Mouse (Mus musculus) G1E (cell line): ENCODE measurements at regions not wholly inside any gene's neighbourhood (a gene's known extent, or its start where the extent isn't known, plus 50 kb on each side); places are given as distances from the start of the nearest gene placed in this dataset.
A peak's percentile ranks its signal among the peaks of the same experiment; 100 is the strongest.

Source experiments
- ATAC-seq: 2 replicates; pipeline ENCODE4 v1.8.0; 2016; ENCODE audit warnings: mild to moderate bottlenecking; ENCODE audit not compliant: insufficient number of reproducible peaks, poor library complexity, low FRiP score, severe bottlenecking; ENCODE audit errors: extremely low read depth
- DNase-seq: peaks from one replicate; pipeline ENCODE4 v3.0.0; 2012; ENCODE audit warnings: low spot score
- H3K27me3 ChIP-seq: 2 replicates; pipeline ENCODE4 v1.6.1; 2012; ENCODE audit warnings: mild to moderate bottlenecking, low read length, inconsistent platforms; ENCODE audit not compliant: insufficient read depth
- H3K36me3 ChIP-seq: replicated peaks from 2 replicates; pipeline ENCODE3; 2012; ENCODE audit warnings: mild to moderate bottlenecking, inconsistent platforms
- H3K4me1 ChIP-seq: 2 replicates; pipeline ENCODE4 v1.6.1; 2012; ENCODE audit warnings: low read depth, low read length, inconsistent platforms, mixed read lengths; ENCODE audit not compliant: insufficient read depth
- H3K4me3 ChIP-seq: 2 replicates; pipeline ENCODE4 v1.5.1; 2012; ENCODE audit warnings: low read depth, mild to moderate bottlenecking, inconsistent platforms, low read length, moderate library complexity, mixed read lengths
- H3K9me3 ChIP-seq: replicated peaks from 2 replicates; pipeline ENCODE4 v1.6.1; 2012; ENCODE audit warnings: inconsistent platforms
- CTCF ChIP-seq: IDR thresholded peaks from 2 replicates; pipeline ENCODE4 v1.5.1; 2012; ENCODE audit warnings: low read depth, low read length, inconsistent platforms, mixed read lengths
- GATA1 ChIP-seq: IDR thresholded peaks from 2 replicates; pipeline ENCODE4 v1.6.1; 2012; ENCODE audit warnings: borderline replicate concordance, low read length, inconsistent platforms, mixed read lengths
- GATA2 ChIP-seq: IDR thresholded peaks from 2 replicates; pipeline ENCODE4 v1.6.1; 2012; ENCODE audit warnings: low read depth, low read length, inconsistent platforms, borderline replicate concordance
- POLR2AphosphoS5 ChIP-seq: IDR thresholded peaks from 2 replicates; pipeline ENCODE4 v1.6.1; 2012; ENCODE audit warnings: low read depth, low read length, inconsistent platforms; ENCODE audit not compliant: insufficient replicate concordance
- TAL1 ChIP-seq: conservative IDR thresholded peaks from 2 replicates; pipeline ENCODE4 v1.6.1; 2012; ENCODE audit warnings: low read depth, low read length, inconsistent platforms, mixed read lengths

- H3K36me3 ChIP-seq = no peaks in the 10 kb centered on the region
- no peaks in the 10 kb centered on the region for H3K9me3 ChIP-seq
- H3K27me3 ChIP-seq = peaks cover 14% of the 10 kb centered on the region
- TF ChIP-seq POLR2AphosphoS5 (no peak), CTCF (no peak), GATA2 (no peak), GATA1 (no peak), TAL1 (no peak)
- H3K4me3 ChIP-seq = peak overlapping the region; percentile 5; the same call in 1 of the 2 replicates
- no peak for ATAC-seq
- DNase-seq = no peak
- peaks cover 50% of the 10 kb centered on the region for H3K4me1 ChIP-seq
Observed at GRCm38 (mm10) chr11:84722658-84723201, 96.6 kb downstream of the Mrm1 start.

- H3K4me3 ChIP-seq = no peak overlapping the region
- no peak; the same call in 1 of the 2 replicates for ATAC-seq
- H3K27me3 ChIP-seq = peaks cover 10% of the 10 kb centered on the region
- peak; percentile 36 for DNase-seq
- no peaks in the 10 kb centered on the region for H3K9me3 ChIP-seq
- peaks cover 50% of the 10 kb centered on the region for H3K4me1 ChIP-seq
- TF ChIP-seq GATA1 (no peak), GATA2 (no peak), TAL1 (no peak), CTCF (peak; percentile 60; the same call in 1 of the 2 replicates)
- H3K36me3 ChIP-seq = no peaks in the 10 kb centered on the region
Observed at GRCm38 (mm10) chr11:84721979-84722378, 97.3 kb downstream of the Mrm1 start.

- no peaks in the 10 kb centered on the region for H3K9me3 ChIP-seq
- DNase-seq = no peak
- H3K4me3 ChIP-seq = no peak overlapping the region
- H3K4me1 ChIP-seq = peaks cover 52% of the 10 kb centered on the region
- H3K36me3 ChIP-seq = no peaks in the 10 kb centered on the region
- no peak for ATAC-seq
- TF ChIP-seq TAL1 (no peak), GATA1 (no peak), GATA2 (no peak), POLR2AphosphoS5 (no peak), CTCF (no peak)
- peaks cover 10% of the 10 kb centered on the region for H3K27me3 ChIP-seq
Observed at GRCm38 (mm10) chr11:84721150-84721549, 98.2 kb downstream of the Mrm1 start.

GRCm38 (mm10) chr11:84719781-84720180, 99.5 kb downstream of the Mrm1 start:
- Histone ChIP-seq H3K27me3 (peaks cover 10% of the 10 kb centered on the region), H3K4me1 (peaks cover 46% of the 10 kb centered on the region), H3K36me3 (no peaks in the 10 kb centered on the region), H3K4me3 (no peak overlapping the region), H3K9me3 (no peaks in the 10 kb centered on the region)
- DNase-seq = no peak
- TF ChIP-seq GATA2 = no peak
- TF ChIP-seq POLR2AphosphoS5 = no peak
- no peak for TF ChIP-seq GATA1
- no peak for TF ChIP-seq CTCF
- no peak for TF ChIP-seq TAL1
- no peak for ATAC-seq

DNA sequence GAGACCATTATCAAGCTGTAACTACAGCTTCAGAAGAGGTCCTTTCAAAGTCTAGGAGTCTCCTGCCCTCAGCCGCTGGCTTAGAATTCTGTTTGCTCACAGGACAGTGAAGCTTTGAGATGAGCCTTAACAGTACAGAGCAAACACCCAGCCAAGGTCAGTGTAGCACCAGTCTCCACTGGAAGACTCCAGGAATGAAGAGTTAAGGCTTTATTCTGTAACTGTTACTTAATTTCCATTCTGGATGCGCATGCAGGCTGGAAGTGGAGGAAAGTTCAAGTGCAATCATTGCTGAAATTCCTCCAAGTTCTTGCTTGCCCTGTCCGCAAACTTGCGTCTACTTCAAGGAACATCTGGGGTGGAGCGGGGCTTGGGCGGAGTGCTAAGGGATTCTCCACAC, 106.6 kb downstream of the Mrm1 start:
- H3K4me1 ChIP-seq = peaks cover 32% of the 10 kb centered on the region
- H3K27me3 ChIP-seq = peaks cover 3% of the 10 kb centered on the region
- no peak for DNase-seq
- H3K4me3 ChIP-seq = no peak overlapping the region
- ATAC-seq = no peak
- H3K9me3 ChIP-seq = no peaks in the 10 kb centered on the region
- no peak for TF ChIP-seq GATA1
- no peak for TF ChIP-seq GATA2
- no peak for TF ChIP-seq TAL1
- TF ChIP-seq CTCF = no peak
- TF ChIP-seq POLR2AphosphoS5 = no peak
- H3K36me3 ChIP-seq = no peaks in the 10 kb centered on the region

GRCm38 (mm10) chr11:84711886-84712285, 107.4 kb downstream of the Mrm1 start:
- Histone ChIP-seq H3K27me3 (peaks cover 3% of the 10 kb centered on the region), H3K9me3 (no peaks in the 10 kb centered on the region), H3K4me1 (peaks cover 38% of the 10 kb centered on the region), H3K36me3 (no peaks in the 10 kb centered on the region), H3K4me3 (no peak overlapping the region)
- ATAC-seq (no peak), DNase-seq (no peak)
- TF ChIP-seq GATA2 (no peak), POLR2AphosphoS5 (no peak), CTCF (no peak), TAL1 (no peak), GATA1 (no peak)
